Mouse (Mus musculus): ENCODE results near the gene Fbxl13. TPM values are rescaled to one million over a fixed set of nuclear protein-coding genes. Genes with fewer than 3 reads are reported as not detected.
A peak's percentile ranks its signal among the peaks of the same experiment; 100 is the strongest.

Fbxl13 gene
- under 1 TPM; 0.16 to 0.30 TPM for total RNA-seq (2021)

DNA sequence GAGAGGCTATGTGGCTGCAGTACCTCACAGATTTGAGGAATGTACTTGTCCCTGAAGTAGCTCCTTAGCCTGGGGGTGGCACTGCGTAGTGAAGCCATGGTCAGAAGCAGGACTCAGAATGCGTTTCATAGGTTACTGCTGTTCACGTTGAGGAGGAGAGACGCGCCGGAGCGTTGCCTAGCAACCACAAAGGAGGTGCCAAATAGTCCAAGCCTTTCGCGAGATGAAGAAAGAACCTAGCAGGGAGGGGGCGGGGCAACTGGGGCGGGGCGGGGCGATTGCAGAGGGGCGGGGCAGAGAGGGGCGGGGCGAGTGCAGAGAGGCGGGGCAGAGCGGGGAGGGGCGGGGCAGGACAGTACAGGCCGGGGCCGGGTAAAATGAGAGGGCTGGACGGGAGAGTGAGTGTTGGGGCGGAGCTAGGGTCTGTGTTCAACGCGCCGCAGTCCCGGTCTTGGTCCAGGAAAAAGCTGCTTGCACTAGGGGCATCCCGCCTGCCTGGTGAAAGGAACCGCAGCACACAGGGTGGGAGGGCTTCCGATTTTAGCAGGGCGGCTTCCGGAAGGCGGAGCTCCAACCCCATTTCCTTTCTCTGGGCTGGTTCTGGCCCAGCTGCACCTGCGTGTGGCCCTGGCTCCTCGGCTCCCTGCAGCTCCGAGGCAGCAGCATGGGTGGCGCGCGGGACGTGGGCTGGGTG is at the start of gene Fbxl13, which contains the start of gene Armc10:
TSS of gene Fbxl13 (minus strand) at position 196 of the 694 bp plus-strand sequence.
TSS of gene Armc10 (plus strand) at position 375 of the 694 bp plus-strand sequence.
- peak; percentile 90 to 96 for DNase-seq (ENCODE audit: low spot score in 2 of 2)
- intact Hi-C loops (cut with DNase I): loop anchor here (10.0 kb wide), 1 partner anchor 591 kb away; the partner anchor contains the start of gene Ptpn12

DNA sequence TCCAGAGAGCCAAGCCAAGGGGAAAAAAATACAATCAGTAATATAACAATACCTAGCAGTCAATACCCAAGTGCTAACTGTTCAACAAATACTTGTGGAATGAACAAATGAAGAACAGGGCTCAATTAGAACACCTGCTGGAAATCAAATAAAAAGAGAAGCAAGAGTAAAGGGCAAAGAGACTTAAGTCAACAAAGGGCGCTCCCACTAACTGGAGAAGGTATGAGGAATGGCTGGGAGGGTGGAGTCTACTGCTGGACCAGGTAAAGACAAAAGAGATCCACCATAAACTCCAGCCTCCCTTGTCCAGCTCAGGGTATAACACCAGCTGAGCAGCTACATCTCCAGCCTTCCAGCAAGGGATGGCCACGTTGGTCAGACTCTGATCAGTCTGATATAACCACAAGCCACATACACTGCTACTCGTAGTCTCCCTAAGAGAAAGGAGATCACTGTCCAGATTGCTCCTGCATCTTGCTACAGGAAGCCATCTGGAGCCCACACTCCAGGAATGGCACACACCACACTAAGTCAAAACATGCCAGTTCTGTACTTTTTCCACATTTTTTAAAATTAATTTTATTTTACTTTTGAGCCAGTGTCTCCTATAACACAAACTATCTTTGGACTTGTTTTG is 49.5 kb upstream of the Fbxl13 start:
- intact Hi-C loops (cut with DNase I): no loop called here
- peak in 1 of 2 experiments; percentile 30 for DNase-seq (ENCODE audit: low spot score in 2 of 2)

DNA sequence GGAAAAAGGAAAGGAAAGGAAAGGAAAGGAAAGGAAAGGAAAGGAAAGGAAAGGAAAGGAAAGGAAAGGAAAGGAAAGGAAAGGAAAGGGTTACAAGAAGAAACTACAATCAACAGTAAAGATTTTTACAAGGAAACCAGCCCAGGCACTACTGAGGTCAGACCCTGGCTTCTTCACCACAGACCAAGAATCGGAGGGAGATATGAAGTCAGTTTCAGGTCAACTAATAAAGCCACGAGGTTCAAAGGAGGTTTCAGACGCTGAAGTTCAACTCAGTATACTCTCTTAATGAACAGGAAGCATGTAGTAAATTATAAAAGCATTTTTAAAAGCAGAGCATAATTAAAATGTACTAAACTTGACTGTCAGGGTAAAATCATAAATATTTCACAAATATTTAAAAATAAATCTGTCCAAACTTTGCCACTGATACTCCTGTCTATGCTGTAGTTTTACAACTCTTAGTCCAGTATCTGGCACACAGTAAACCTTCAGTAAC is 48.0 kb upstream of the Fbxl13 start:
- DNase-seq (ENCODE audit: low spot score in 2 of 2): no peak
- intact Hi-C loops (cut with DNase I): no loop called here

DNA sequence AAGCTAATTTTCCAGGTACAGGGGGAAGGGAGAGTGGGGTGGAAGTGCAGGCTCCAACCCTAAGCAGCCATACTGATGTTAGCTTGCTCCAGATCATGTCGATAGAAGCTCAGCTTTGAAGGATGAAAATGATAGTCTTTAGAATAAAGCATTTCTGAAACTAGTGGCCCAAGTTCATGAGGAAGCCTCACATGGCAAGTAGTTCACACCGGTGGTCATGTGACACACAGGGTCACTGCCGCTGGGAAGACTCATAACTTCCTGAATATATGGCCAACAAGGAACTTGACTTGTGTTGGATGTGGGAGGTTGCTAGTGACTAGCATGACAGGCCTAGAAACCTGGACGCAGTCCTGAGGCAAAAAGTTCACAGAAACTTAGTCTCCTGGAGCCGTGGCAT is 46.8 kb upstream of the Fbxl13 start:
- intact Hi-C loops (cut with DNase I): no loop called here

DNA sequence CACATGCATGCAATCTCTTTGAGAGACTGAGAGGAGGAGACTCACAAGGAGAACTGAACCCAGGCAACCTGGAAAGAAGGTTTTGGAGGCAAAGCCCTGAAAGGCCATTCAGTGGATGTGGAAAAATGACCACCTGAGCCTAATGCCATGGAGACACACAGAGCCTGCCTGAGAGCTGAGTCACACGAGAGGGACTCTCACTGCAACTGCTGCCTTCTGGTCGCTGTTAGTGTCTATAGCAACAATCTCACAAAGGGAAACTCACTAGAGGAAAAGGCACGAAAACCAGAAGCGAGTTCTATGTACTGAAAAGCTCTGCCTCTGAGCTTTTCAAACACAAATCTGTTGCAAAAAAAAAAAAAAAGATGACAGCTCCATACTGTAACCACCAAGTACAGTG is 41.6 kb upstream of the Fbxl13 start:
- DNase-seq (ENCODE audit: low spot score in 2 of 2): peak; percentile 39 to 59
- intact Hi-C loops (cut with DNase I): no loop called here

More for the DNA sequence above, 46.8 kb upstream of the Fbxl13 start:
- no peak for DNase-seq (ENCODE audit: low spot score in 2 of 2)

DNA sequence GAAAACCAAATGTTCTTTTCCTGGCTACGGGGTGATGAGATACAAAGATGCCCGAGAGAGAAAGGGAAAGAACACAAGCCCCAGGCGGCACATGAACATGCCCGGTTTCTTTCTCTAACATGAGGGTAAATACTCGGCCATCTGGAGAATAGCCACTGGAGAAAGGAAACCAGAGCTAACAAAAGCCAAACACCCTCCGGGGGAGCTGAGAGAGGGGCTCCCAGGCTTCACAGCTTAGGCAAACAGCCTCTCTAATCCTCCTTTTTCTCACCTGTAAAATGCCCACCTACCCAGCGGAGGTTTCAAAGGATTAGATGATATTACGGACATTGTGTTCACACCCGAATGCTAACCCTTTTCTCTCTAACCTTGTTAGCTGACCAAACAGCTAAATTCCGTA is 39.6 kb upstream of the Fbxl13 start:
- no peak for DNase-seq (ENCODE audit: low spot score in 2 of 2)
- intact Hi-C loops (cut with DNase I): no loop called here

DNA sequence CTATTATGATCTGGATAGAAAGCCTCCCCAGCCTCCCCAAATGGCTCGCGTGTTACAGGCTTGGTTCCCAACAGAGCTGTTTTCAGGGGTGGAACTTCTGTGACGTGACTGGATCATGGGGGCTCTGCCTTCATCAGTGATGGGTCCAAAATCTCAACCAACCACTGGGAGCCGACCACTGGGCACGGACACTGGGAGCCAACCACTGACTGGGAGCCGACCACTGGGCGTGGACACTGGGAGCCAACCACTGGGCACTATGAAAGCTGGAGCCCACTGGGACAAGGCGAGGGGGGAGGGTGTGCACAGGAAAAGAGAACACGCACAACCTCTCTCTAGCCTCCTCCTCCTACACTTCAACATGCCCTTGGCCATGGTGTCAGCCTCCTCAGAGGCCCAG is 38.4 kb upstream of the Fbxl13 start:
- intact Hi-C loops (cut with DNase I): no loop called here
- DNase-seq (ENCODE audit: low spot score in 2 of 2): no peak

DNA sequence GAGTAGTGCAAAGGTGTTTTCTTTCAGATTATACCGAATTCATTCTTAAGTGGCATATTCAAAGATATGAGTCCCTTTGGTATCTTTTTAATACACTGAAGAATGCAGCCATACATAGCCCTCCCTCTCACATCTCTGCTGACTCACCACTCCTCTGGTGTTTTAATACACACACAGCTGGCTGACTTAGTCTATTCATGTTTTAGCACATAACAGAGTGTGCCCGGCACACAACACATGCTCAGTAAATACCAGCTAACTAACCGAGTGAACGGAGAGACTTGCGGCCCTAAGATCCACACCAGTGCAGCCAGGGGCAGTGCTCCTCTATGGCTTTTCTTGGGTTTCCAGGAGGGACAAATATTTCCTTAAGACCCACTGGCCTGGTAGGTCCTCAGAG is 35.5 kb upstream of the Fbxl13 start:
- DNase-seq (ENCODE audit: low spot score in 2 of 2): peak; percentile 45 to 77

DNA sequence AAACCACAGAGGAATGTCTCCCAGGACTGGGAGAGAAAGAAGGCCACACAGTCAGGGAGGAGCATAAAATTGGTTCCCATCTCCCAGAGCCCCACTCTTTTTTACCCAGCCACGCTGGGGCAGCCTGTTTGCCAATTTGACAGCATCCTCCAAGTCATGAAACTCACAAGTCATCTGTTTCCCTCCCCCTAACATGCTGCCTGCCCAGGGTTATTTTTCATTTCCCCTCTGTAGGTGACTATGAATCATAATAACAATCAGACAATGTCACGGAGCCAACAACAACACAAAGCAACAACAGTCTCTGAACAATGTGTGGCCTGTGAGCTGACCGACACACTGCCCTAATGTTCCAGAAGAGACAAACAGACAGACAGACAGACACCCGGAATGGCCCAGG is 34.6 kb upstream of the Fbxl13 start:
- intact Hi-C loops (cut with DNase I): no loop called here

More for the DNA sequence above, 35.5 kb upstream of the Fbxl13 start:
- intact Hi-C loops (cut with DNase I): no loop called here

DNA sequence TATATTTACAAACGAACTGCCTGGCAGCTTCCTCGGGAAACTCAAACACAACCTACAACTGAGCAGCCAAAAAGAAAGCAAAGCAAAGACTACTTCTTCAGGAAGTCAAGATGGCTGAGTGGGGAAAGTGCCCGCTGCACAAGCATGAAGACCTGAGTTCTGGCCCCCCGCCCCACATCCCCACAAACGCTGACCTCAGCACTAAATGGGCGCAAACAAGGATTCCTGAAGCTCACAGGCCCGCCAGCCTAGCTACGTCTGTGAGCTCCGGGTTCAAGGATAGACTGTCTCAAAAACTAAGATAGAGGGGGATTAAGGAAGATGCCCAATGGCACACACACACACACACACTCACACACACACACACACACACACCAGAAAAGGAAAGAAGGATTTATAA is 32.9 kb upstream of the Fbxl13 start:
- DNase-seq (ENCODE audit: low spot score in 2 of 2): no peak

More for the DNA sequence above, 34.6 kb upstream of the Fbxl13 start:
- DNase-seq (ENCODE audit: low spot score in 2 of 2): no peak

DNA sequence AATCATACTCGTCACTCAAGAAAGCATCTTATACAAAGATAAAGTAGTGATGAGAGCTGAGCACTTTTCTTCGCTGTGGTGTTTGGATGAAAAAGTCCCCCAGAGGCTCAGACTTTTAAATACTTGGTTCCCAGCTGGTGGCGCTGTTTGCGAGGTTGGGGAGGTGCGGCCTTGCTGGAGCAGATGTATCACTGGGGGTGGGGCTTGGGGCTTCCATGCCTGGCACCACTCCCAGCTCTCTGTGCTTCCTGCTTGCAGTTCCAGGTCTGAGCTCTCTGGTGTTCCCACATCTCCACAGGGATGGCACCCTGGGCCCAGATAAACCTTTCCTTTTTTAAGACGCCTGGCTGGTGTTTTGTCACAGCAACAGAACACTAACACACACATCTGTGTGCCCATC is 32.5 kb upstream of the Fbxl13 start:
- DNase-seq (ENCODE audit: low spot score in 2 of 2): no peak
- intact Hi-C loops (cut with DNase I): no loop called here

More for the DNA sequence above, 32.9 kb upstream of the Fbxl13 start:
- intact Hi-C loops (cut with DNase I): no loop called here

DNA sequence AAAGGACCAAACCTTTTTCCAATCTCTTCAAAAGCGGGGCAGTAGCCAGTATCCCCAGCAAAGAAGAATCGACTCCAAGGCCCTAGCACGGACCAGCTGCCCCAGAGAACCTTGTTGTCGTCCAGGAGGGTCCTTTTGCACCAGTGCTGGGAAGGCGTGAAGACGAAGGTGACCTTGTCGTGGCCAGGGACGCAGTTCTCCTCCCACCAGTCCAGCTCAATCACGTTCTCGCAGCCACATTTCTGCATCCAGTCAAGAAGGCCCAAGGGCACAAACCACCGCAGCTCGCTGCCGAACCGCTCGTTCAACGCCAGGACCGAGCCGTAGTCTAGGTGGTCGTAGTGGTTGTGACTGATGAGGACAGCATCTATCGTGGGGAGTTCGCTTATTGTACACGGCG is 30.1 kb upstream of the Fbxl13 start:
- no peak for DNase-seq (ENCODE audit: low spot score in 2 of 2)
- intact Hi-C loops (cut with DNase I): no loop called here

DNA sequence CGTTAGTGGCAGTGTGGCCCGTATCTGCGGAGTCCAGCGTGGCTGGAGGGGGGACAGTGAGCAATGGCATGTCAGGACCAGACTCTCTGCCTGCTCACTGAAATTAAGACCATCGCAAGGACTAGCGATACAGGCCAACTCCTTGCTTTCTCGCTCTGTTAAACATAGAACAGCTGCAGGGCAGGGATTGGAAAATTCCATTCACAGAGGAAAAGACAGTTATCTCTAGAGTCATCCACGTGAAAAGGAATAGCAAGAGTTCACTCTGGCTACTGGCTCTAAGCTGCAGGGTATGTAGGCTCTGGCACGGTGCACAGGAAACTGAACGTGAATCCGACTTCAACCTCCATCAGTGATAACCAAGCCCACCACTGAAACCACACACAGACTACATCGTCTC is 29.6 kb upstream of the Fbxl13 start:
- intact Hi-C loops (cut with DNase I): no loop called here
- DNase-seq (ENCODE audit: low spot score in 2 of 2): no peak

DNA sequence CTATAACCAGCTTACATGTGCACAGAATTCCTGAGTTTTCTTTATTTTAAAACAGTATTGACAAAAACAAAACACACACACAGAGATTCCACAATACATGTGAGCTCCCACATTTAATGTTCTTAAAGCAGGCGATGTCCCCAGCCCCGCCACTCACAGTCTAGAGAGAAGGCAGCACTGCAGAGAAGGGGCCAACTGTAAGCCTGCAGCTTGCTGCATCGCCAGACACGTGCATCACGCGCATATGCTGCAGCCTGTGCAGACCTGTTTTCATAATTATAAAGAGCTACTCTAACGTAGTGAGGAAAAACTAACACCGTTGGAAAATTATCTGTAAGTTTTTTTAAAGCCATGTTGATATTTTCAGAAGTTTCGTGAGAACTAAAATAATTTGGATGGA is 28.3 kb upstream of the Fbxl13 start:
- intact Hi-C loops (cut with DNase I): no loop called here
- peak in 1 of 2 experiments; percentile 40 for DNase-seq (ENCODE audit: low spot score in 2 of 2)

DNA sequence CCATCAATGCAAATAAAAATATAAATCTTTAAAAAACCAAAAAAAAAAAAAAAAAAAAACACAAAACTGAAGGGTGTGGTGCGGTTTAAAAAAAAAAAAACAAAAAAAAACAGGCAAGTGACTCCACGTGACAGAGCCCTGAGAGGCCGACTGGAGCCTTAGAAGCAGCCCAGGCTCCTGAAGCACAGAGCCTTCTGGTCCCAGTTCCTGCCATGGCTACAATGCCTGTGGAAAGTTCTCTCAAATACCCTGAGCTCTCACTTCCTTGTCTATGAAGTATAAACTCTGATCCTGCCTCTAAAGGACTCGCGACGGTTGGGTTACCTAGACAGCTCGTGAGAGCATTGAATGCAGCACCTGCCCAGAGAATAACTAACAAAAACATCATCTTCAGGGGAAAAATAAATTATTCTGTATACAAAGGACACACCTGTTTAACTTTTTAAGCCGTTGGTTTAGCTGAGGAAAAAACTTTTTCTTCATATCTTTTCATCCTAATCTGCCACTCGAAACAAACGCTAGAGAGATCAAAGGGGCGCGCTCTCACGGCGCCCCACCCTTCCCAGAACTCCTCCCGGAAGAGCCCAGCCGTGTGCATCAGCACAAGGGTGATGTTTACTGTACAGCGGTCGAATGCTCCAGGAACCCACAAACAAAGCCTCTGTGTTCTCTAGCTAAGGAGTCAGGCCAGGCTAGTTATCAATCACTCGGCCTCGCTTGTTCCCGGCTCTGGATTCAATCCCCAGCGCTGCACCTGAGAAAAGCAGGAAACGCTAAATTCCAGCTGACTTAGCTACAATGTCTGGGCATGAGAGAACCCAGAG is 27.6 kb upstream of the Fbxl13 start:
- intact Hi-C loops (cut with DNase I): no loop called here
- DNase-seq (ENCODE audit: low spot score in 2 of 2): no peak

DNA sequence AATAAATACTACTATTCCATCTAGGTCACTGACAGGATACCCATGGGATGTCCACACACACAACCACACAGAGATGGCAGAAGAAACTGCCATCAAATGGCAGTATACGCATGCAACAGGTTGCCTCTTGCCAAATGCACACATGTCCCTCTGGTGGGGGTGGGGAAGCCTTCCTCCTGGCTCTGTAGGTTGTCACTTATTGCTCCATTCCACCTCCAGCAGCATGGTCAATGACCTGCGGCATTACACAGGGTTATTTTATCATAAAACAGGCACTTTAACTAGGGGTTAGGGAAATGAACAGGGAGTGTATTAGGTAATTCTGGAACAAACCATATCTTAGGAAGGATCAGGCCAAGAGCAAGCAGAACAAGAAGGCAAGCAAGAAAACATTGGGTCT is 23.9 kb upstream of the Fbxl13 start:
- intact Hi-C loops (cut with DNase I): no loop called here
- no peak for DNase-seq (ENCODE audit: low spot score in 2 of 2)

DNA sequence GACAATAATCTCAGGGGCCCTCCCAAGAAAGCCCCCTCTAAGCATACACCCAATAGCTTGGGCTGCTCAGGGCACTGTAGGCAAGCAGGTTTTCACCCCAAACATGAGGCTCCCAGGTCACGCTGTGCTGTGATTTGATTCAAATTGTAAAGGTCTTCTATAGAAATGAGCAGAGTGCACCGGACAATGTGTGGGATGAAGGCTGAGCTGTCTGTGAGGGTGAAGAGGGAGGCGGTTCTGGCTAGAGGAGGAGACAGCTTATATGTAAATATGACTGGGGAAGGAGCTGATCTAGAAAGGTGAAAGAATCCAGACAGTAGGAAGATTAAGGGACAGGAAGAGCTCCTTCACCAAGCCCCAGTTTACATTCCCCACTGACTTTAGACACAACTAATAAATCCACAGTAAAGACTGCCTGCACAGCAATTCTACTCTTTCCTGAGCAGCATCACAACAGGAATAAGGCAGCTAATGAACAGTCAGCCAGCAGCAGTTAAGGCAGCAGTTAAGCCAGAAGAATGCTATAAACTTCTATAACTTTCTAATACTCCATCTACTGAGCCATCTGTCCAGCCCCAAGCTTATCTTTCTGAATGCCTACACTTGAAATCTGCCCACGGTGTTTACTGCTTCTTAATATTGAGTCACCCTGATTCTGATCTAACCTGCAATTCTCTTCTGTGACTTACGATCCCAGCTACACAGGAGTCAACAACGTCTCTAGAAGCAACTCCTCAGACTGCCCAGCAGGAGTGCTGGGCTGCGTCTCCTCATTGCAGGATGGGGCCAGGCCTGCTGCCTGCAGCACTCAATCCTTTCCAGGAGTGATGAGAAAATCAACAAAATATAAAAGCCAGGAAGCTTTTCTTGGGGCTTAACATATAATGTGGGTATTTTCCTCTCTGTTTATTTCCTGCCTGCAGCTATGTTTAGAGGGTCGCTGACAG is 22.0 kb upstream of the Fbxl13 start:
- DNase-seq (ENCODE audit: low spot score in 2 of 2): no peak
- intact Hi-C loops (cut with DNase I): no loop called here

DNA sequence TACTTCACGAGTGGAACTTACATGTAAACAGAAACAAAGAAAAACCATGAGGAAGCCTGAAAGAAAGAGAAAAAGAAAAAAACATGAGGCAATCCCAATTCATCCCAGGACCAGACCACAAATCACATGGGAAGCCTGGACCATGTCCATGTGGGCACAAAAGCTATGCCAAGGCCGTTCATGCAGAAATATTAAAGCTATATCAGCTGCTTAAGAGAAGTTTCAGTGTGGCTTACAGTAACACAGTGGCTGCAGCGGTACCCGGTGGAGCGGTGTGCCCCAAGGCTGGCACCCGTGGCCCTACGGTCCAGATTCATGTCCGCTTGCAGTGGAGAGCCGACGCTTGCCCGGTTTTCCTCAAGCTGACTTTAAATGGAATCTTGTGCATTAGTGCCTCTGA is 17.6 kb upstream of the Fbxl13 start:
- intact Hi-C loops (cut with DNase I): loop anchor here (5.0 kb wide), 1 partner anchor 854 kb away; no protein-coding TSS in a partner anchor
- DNase-seq (ENCODE audit: low spot score in 2 of 2): no peak

DNA sequence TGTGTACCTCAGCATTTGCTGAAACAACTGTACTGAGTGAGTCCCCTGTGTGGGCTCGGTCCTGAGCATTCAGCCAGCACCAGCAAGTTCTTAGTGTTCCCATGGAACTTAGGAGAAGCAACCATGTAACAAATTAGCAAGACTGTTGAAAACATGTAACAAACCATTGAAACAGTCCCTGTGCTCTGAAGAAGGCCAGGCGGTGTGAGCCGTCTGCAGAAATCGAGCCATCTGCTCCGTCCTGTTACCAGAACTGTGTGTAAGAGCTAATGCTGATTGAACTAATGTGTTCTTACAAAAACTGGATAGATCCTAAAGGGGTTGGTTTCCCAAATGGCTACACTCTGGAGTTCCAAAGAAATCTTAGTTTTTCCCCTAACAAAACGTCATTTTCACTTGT is 15.4 kb upstream of the Fbxl13 start:
- DNase-seq (ENCODE audit: low spot score in 2 of 2): peak in 1 of 2 experiments; percentile 19
- intact Hi-C loops (cut with DNase I): loop anchor here (5.0 kb wide), 1 partner anchor 856 kb away; no protein-coding TSS in a partner anchor
